Mouse (Mus musculus) embryonic facial prominence, embryonic 15.5 days (tissue): ENCODE measurements around the gene Vmn1r236. TPM values are rescaled to one million over a fixed set of nuclear protein-coding genes. Genes with fewer than 3 reads are reported as not detected.

Source experiments
- ATAC-seq: fragments of 200-750 bp; cut with Nextera tagmentation; 2 replicates; pipeline ENCODE4 v1.8.0; 2017; ENCODE audit warnings: low read depth, moderate TSS enrichment; ENCODE audit not compliant: insufficient number of reproducible peaks, low FRiP score, low TSS enrichment
- H3K27ac ChIP-seq: fragments of 300-500 bp; sonication (generic); replicated peaks from 2 replicates; pipeline ENCODE4 v1.5.1; 2015; ENCODE audit warnings: mild to moderate bottlenecking, inconsistent platforms
- H3K27me3 ChIP-seq: fragments of 300-500 bp; sonication (generic); 2 replicates; pipeline ENCODE4 v1.6.1; 2015; ENCODE audit warnings: inconsistent platforms
- H3K36me3 ChIP-seq: fragments of 300-500 bp; sonication (generic); 2 replicates; pipeline ENCODE4 v1.6.1; 2015; ENCODE audit warnings: mild to moderate bottlenecking, inconsistent platforms
- H3K4me1 ChIP-seq: fragments of 300-500 bp; sonication (generic); 2 replicates; pipeline ENCODE4 v1.6.1; 2015; ENCODE audit warnings: inconsistent platforms
- H3K4me2 ChIP-seq: fragments of 300-500 bp; sonication (generic); replicated peaks from 2 replicates; pipeline ENCODE4 v1.6.1; 2015; ENCODE audit warnings: mild to moderate bottlenecking, inconsistent platforms
- H3K4me3 ChIP-seq: fragments of 300-500 bp; sonication (generic); replicated peaks from 2 replicates; pipeline ENCODE4 v1.5.1; 2015; ENCODE audit warnings: mild to moderate bottlenecking, inconsistent platforms
- H3K9ac ChIP-seq: fragments of 300-500 bp; sonication (generic); 2 replicates; pipeline ENCODE4 v1.6.1; 2015; ENCODE audit warnings: inconsistent platforms
- H3K9me3 ChIP-seq: fragments of 300-500 bp; sonication (generic); replicated peaks from 2 replicates; pipeline ENCODE4 v1.6.1; 2016; ENCODE audit warnings: inconsistent platforms
- WGBS: fragments of 180-500 bp; shearing (Covaris S2); methylation state at CpG from one replicate; pipeline ENCODE4 v1.1.7; 2015; 5-methylcytosine and 5-hydroxymethylcytosine counted together
- microRNA-seq: library from miRNA; unstranded; fragments of <30 nt; microRNA quantifications from one replicate; pipeline ENCODE4, GENCODE M21; 2016; ENCODE audit warnings: borderline number of aligned reads
- polyA plus RNA-seq: library from polyadenylated mRNA; unstranded; fragments of >200 nt; fragmentation: Nextera tagmentation; extraction: Ambion mirVana; gene quantifications from 2 replicates; pipeline ENCODE4 v1.2.1, GENCODE M21; 2015

The Vmn1r236 gene
- polyA plus RNA-seq: not detected in 2 replicates

DNA sequence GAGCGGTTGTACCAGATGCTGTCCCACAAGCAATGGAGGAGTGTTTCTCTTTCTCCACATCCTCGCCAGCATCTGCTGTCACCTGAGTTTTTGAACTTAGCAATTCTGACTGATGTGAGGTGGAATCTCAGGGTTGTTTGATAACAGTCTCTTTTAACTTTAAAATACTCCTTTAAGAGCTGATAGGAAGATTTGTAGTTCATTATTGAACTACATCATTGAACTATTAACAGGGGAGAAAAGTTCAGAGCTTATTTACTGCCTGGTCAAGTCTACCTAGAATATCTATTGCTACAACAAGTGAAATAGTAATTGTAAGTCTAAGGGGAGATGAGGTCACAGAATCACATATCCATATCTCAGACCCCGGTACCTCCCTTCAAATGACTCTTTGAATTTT is at the start of gene Vmn1r236:
Gene Vmn1r236, plus strand, starts transcription at position 301 of the 400 bp plus-strand sequence.
- Histone ChIP-seq H3K9ac (no peak within 1 kb of the TSS), H3K9me3 (no peaks in the 10 kb centered on the region), H3K27ac (no peak within 1 kb of the TSS), H3K4me3 (no peak within 1 kb of the TSS), H3K4me1 (no peaks in the 10 kb centered on the region), H3K4me2 (no peak within 1 kb of the TSS), H3K36me3 (no peaks in the 10 kb centered on the region), H3K27me3 (no peaks in the 10 kb centered on the region)
- 86% methylated on average over 3 of the region's 3 CpGs for WGBS
- no peak for ATAC-seq

DNA sequence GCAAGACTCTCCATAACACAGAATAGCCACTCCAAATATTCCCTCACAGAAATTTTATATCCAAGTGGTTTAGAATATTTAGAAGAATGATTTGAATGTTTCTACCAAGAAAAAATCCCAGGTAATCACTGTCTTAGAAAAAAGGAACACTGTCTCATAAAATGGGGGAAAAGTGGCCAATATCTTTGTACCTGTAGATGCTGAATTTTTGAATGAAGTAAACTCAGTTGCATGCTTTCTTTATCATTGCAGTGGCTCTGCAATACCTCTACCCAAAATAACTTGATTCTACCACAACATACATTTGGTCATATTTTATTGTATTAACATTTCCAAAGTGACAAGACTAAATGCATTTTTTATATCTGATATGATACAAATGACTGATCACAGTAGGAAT is 26.6 kb upstream of the Vmn1r236 start, which contains the start of gene Vmn1r235:
Gene Vmn1r235, plus strand, starts transcription at position 301 of the 400 bp plus-strand sequence.
- H3K4me2 ChIP-seq: no peak within 1 kb of the TSS
- no peak within 1 kb of the TSS for H3K4me3 ChIP-seq
- no peak for ATAC-seq
- H3K36me3 ChIP-seq: no peaks in the 10 kb centered on the region
- no peak within 1 kb of the TSS for H3K27ac ChIP-seq
- no peaks in the 10 kb centered on the region for H3K9me3 ChIP-seq
- H3K4me1 ChIP-seq: no peaks in the 10 kb centered on the region
- no peaks in the 10 kb centered on the region for H3K27me3 ChIP-seq
- no peak within 1 kb of the TSS for H3K9ac ChIP-seq

DNA sequence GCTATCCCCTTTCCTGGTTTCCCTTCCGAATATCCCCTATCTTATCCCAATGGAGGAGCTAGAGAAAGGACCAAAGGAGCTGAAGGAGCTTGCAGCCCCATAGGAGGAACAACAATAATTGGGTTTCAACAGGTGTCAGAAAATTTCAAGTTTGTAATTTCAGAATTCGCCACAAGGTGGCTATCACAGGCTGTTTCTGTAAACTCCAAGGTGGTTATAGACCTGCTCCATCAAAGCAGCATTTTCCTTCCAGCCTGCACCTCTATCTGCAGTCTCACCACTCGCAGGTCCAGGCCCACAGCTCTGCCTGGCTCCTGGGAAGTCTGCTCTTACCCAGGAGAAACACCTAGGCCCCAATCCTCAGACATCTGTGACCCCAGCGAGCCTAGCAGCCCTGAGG is 10.6 kb upstream of the Vmn1r236 start:
- ATAC-seq: no peak

GRCm38 (mm10) chr17:21284395-21284794 is 1.7 kb downstream of the Vmn1r236 start:
- Histone ChIP-seq H3K9me3 (no peaks in the 10 kb centered on the region), H3K4me3 (no peak overlapping the region), H3K36me3 (no peaks in the 10 kb centered on the region), H3K27me3 (no peaks in the 10 kb centered on the region), H3K4me1 (no peaks in the 10 kb centered on the region), H3K4me2 (no peak overlapping the region), H3K9ac (no peak overlapping the region), H3K27ac (no peak overlapping the region)
- ATAC-seq: no peak

More for the DNA sequence above, 10.6 kb upstream of the Vmn1r236 start:
- no peak overlapping the region for H3K4me3 ChIP-seq
- no peaks in the 10 kb centered on the region for H3K36me3 ChIP-seq
- H3K9me3 ChIP-seq: no peaks in the 10 kb centered on the region
- no peak overlapping the region for H3K27ac ChIP-seq
- no peak overlapping the region for H3K9ac ChIP-seq
- 7% methylated on average over 4 of the region's 4 CpGs for WGBS
- no peaks in the 10 kb centered on the region for H3K4me1 ChIP-seq
- no peaks in the 10 kb centered on the region for H3K27me3 ChIP-seq
- no peak overlapping the region for H3K4me2 ChIP-seq

DNA sequence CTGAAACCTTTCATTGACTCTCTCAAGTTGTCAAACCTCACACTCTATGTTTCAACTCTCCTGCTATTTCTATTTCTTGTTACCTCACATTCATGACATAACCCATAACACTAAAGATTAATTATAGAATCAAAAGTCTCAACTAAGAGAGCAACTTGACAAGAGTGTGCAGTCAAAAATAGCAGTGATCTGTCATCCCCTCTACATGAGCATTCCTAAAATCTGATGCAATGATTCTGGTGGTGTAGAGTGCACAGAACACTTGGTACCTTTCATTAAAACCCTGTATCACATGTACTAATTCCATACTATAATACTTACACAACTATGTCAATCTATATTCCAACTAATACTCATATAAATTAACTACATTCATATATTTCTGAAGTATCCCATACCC is 7.0 kb downstream of the Vmn1r236 start:
- Histone ChIP-seq H3K9ac (no peak overlapping the region), H3K36me3 (no peaks in the 10 kb centered on the region), H3K27me3 (no peaks in the 10 kb centered on the region), H3K4me1 (no peaks in the 10 kb centered on the region), H3K27ac (no peak overlapping the region), H3K4me2 (no peak overlapping the region), H3K9me3 (no peaks in the 10 kb centered on the region), H3K4me3 (no peak overlapping the region)
- no peak for ATAC-seq

GRCm38 (mm10) chr17:21311565-21311964 is 28.8 kb downstream of the Vmn1r236 start, which contains the start of gene Vmn1r237:
TSS of gene Vmn1r237 (plus strand) at chr17:21311865.
- no peak for ATAC-seq
- H3K4me3 ChIP-seq: no peak within 1 kb of the TSS
- no peak within 1 kb of the TSS for H3K9ac ChIP-seq
- no peak within 1 kb of the TSS for H3K4me2 ChIP-seq
- H3K27me3 ChIP-seq: no peaks in the 10 kb centered on the region
- no peaks in the 10 kb centered on the region for H3K4me1 ChIP-seq
- no peaks in the 10 kb centered on the region for H3K36me3 ChIP-seq
- no peaks in the 10 kb centered on the region for H3K9me3 ChIP-seq
- no peak within 1 kb of the TSS for H3K27ac ChIP-seq

Small RNAs within 50 kb of the gene (microRNA-seq; reads per million reads assigned to microRNA genes)
- not detected for gene Gm26384

Other genes with a start within 250 kb of the Vmn1r236 start
- not detected in 2 replicates for gene Vmn1r234, start 56.9 kb upstream of the Vmn1r236 start, polyA plus RNA-seq
- not detected in 2 replicates for gene Vmn1r235, start 26.5 kb upstream of the Vmn1r236 start, polyA plus RNA-seq
- not detected in 2 replicates for gene Vmn1r237, start 28.9 kb downstream of the Vmn1r236 start, polyA plus RNA-seq
- gene Zfp677, start 100.8 kb downstream of the Vmn1r236 start, polyA plus RNA-seq: 3.1 and 3.4 TPM in 2 replicates
- 4.6 and 5.6 TPM in 2 replicates for gene Zfp54, start 140.3 kb downstream of the Vmn1r236 start, polyA plus RNA-seq
- gene Zfp51, start 167.4 kb downstream of the Vmn1r236 start, polyA plus RNA-seq: 13.5 and 15.3 TPM in 2 replicates
- gene Zfp53, start 206.1 kb downstream of the Vmn1r236 start, polyA plus RNA-seq: 10.1 and 10.8 TPM in 2 replicates